9 mouse cellular contexts compared by ENCODE assay signal in genomic region chr11:4261188-4261494, GRCm38 (mm10). TPM values are rescaled to one million over a fixed set of nuclear protein-coding genes. Genes with fewer than 3 reads are reported as not detected.
DNase-seq lines count a peak whose midpoint lies in the region; TF ChIP-seq lines count a peak whose summit lies in the region.
"Had no signal": no experiment of that assay in that cellular context is flagged by ENCODE, and none has a peak within 500 bp of the region (broad histone marks: within the 10 kb centered on the region; RNA-seq: fewer than 3 reads in every experiment).

No protein-coding gene starts in this region.

- no peaks in the 10 kb centered on the region for H3K27me3 ChIP-seq in ES-Bruce4 (ENCODE audit: control insufficient read depth, insufficient read depth, low read length, poor library complexity, severe bottlenecking)
- H3K27me3 ChIP-seq in heart, embryonic 10.5 days (ENCODE audit: insufficient read depth, poor library complexity, severe bottlenecking) = peaks cover 46% of the 10 kb centered on the region
- H3K27me3 ChIP-seq in splenic B cell, adult 2 months (ENCODE audit: control insufficient read depth, insufficient read depth, low read length, poor library complexity, severe bottlenecking) = no peaks in the 10 kb centered on the region; the same call in 1 of the 2 replicates

- H3K9ac ChIP-seq in ES-Bruce4 (ENCODE audit: low read depth, poor library complexity, severe bottlenecking) = no peak overlapping the region

- 0 out of 2 replicates have a peak overlapping the region, but pooled peaks have one; percentile 5 for H3K27ac ChIP-seq in ES-Bruce4 (ENCODE audit: insufficient read depth, low read length)
- peak overlapping the region; percentile 56 for H3K27ac ChIP-seq in heart, embryonic 10.5 days
- H3K27ac ChIP-seq in layer of hippocampus, adult 2 months = peak overlapping the region; percentile 19; the same call in 1 of the 2 replicates

- TF ChIP-seq CTCF in ES-Bruce4 (IDR thresholded peaks at IDR 0.05; ENCODE audit: low read depth, low read length) = peak; percentile 70
- TF ChIP-seq CTCF in layer of hippocampus, adult 2 months (conservative IDR thresholded peaks at IDR 0.05) = peak; percentile 73

- peaks cover 18% of the 10 kb centered on the region for H3K4me1 ChIP-seq in ES-Bruce4 (ENCODE audit: control insufficient read depth, insufficient read depth, low read length)
- peaks cover 50% of the 10 kb centered on the region for H3K4me1 ChIP-seq in heart, embryonic 10.5 days

- WGBS in heart, embryonic 10.5 days = 50% methylated on average over 7 of the region's 7 CpGs

- TF ChIP-seq POLR2A in ES-Bruce4 (IDR thresholded peaks at IDR 0.05; ENCODE audit: insufficient read depth, low read length) = no peak

- TF ChIP-seq EP300 in ES-Bruce4 (IDR thresholded peaks at IDR 0.05; ENCODE audit: insufficient read depth, low read depth, low read length) = no peak

- no peak overlapping the region for H3K4me3 ChIP-seq in ES-Bruce4 (ENCODE audit: low read depth, low read length)
- H3K4me3 ChIP-seq in heart, embryonic 10.5 days = no peak overlapping the region
- no peak overlapping the region for H3K4me3 ChIP-seq in layer of hippocampus, adult 2 months

- H3K36me3 ChIP-seq in ES-Bruce4 (ENCODE audit: control insufficient read depth, insufficient read depth, low read length, poor library complexity, severe bottlenecking) = no peaks in the 10 kb centered on the region
- H3K36me3 ChIP-seq in heart, embryonic 10.5 days = no peaks in the 10 kb centered on the region
- no peaks in the 10 kb centered on the region for H3K36me3 ChIP-seq in splenic B cell, adult 2 months (ENCODE audit: control insufficient read depth, insufficient read depth, low read length, poor library complexity, severe bottlenecking)

- DNase-seq in gastrocnemius, adult 18-20 months (ENCODE audit: low spot score) = peak; percentile 43
- no peak for DNase-seq in gastrocnemius, adult 8-10 months (ENCODE audit: low spot score in 2 of 2)
- DNase-seq in cerebellum, adult 18-20 months = peak; percentile 43 to 57
- DNase-seq in heart, embryonic 10.5 days (ENCODE audit: low spot score) = no peak
- peak; percentile 16 to 50 for DNase-seq in layer of hippocampus, adult 2 months (ENCODE audit: low spot score in 2 of 2)
- DNase-seq in lung, postnatal 36 days = peak; percentile 81
- DNase-seq in splenic B cell, adult 2 months (ENCODE audit: low read depth, low spot score) = peak; percentile 70

- no peaks in the 10 kb centered on the region for H3K9me3 ChIP-seq in ES-Bruce4 (replicated peaks; ENCODE audit: control insufficient read depth, insufficient read depth, low read length, poor library complexity, severe bottlenecking)
- H3K9me3 ChIP-seq in heart, embryonic 10.5 days = no peaks in the 10 kb centered on the region

RNA-seq across cellular contexts. Expression of gene Lif, which starts 3.8 kb away (rescaled TPM):
- total RNA-seq in gastrocnemius, adult 18-20 months (2021) = under 1 TPM; 0.11 to 0.21 TPM
- total RNA-seq in gastrocnemius, adult 8-10 months (2022) = under 1 TPM in 2 of 4 experiments, not detected in 2; 0.19 to 0.22 TPM
- 12.1 and 13.3 TPM in 2 replicates for polyA plus RNA-seq in ES-Bruce4 (2011; ENCODE audit: insufficient read depth, insufficient read length, low read depth, missing spikeins)
- polyA plus RNA-seq in heart, embryonic 10.5 days (2016; fragmentation: Nextera tagmentation; extraction: Ambion mirVana) = 0.11 and 0.21 TPM in 2 replicates
- total RNA-seq in layer of hippocampus, adult 2 months (2021) = 1 to 10 TPM in 1 of 2 experiments, under 1 TPM in 1; 0.92 to 1.7 TPM

RNA-seq across cellular contexts. Expression of gene Osm, which starts 24.9 kb away (rescaled TPM):
- not detected for total RNA-seq in gastrocnemius, adult 18-20 months (2021)
- not detected for total RNA-seq in gastrocnemius, adult 8-10 months (2022)
- polyA plus RNA-seq in ES-Bruce4 (2011; ENCODE audit: insufficient read depth, insufficient read length, low read depth, missing spikeins) = 0.52 and 0.88 TPM in 2 replicates
- 0.05 and 0.06 TPM in 2 replicates for polyA plus RNA-seq in heart, embryonic 10.5 days (2016; fragmentation: Nextera tagmentation; extraction: Ambion mirVana)
- under 1 TPM; 0.15 to 0.20 TPM for total RNA-seq in layer of hippocampus, adult 2 months (2021)
- total RNA-seq: left cerebral cortex, postnatal 10 days had no signal

RNA-seq across cellular contexts. Expression of gene Castor1, which starts 43.1 kb away (rescaled TPM):
- 1 to 10 TPM; 1.8 to 2.9 TPM for total RNA-seq in gastrocnemius, adult 18-20 months (2021)
- total RNA-seq in gastrocnemius, adult 8-10 months (2022) = 1 to 10 TPM in 3 of 4 experiments, under 1 TPM in 1; 0.56 to 2.9 (median 1.8) TPM
- 29.6 and 35.2 TPM in 2 replicates for polyA plus RNA-seq in ES-Bruce4 (2011; ENCODE audit: insufficient read depth, insufficient read length, low read depth, missing spikeins)
- 1.5 and 1.7 TPM in 2 replicates for polyA plus RNA-seq in heart, embryonic 10.5 days (2016; fragmentation: Nextera tagmentation; extraction: Ambion mirVana)
- 1 to 10 TPM; 5.3 to 5.8 TPM for total RNA-seq in layer of hippocampus, adult 2 months (2021)

Comparison
In these comparisons a context has a peak if more than half of its experiments do, and no peak if none do; other contexts are left out.
1. DNase-seq: peak in gastrocnemius, adult 18-20 months (single experiment), cerebellum, adult 18-20 months (2 of 2), layer of hippocampus, adult 2 months (2 of 2), lung, postnatal 36 days (single experiment) and splenic B cell, adult 2 months (single experiment); none in gastrocnemius, adult 8-10 months (0 of 2) and heart, embryonic 10.5 days (single experiment).
2. H3K27ac ChIP-seq: peak in every context shown above with its lines; median percentile 56 in heart, embryonic 10.5 days; 19 in layer of hippocampus, adult 2 months; 5 in ES-Bruce4.